18 mouse cellular contexts compared by ENCODE assay signal in the genomic region with DNA sequence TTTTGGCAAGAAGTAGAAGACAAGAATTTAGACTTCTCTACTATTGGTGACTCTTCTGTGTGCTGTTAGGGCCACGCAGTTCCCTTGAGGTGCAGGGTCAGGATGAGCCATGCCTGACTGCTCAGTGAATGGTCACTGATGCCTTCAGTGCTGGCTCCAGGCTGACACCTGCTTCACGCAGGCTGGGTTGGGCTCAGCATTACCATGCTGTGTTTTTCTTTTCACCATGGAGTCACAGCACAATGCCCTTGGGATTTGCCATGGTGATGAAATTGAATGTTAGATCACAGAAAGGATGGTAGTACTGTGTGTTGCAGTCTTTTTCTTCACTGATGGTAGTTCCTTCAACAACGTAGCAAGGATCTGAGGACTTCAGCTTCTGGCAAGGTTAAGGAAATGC.
DNase-seq lines count a peak whose midpoint lies in the region; ATAC-seq and TF ChIP-seq lines count a peak whose summit lies in the region.
"Had no signal": no experiment of that assay in that cellular context is flagged by ENCODE, and none has a peak within 500 bp of the region (broad histone marks: within the 10 kb centered on the region; RNA-seq: fewer than 3 reads in every experiment).

No protein-coding gene starts in this region.

- ATAC-seq in kidney, embryonic 15.5 days (replicated peaks; ENCODE audit: low FRiP score), result peak; percentile 84
- 0 out of 2 replicates have a peak, but pooled peaks have one; percentile 35 for ATAC-seq in neural tube, embryonic 12.5 days (ENCODE audit: low FRiP score, low read depth)
- ATAC-seq in neural tube, embryonic 15.5 days (ENCODE audit: low FRiP score), result no peak
- ATAC-seq: forebrain, embryonic 15.5 days had no signal

- DNase-seq in kidney, adult 2 months, result no peak
- DNase-seq in right cerebral cortex, postnatal 4 days, result no peak
- no peak for DNase-seq in lung, adult 2 months
- DNase-seq: cerebellum, adult 8-10 months; gastrocnemius, postnatal 14 days; kidney, postnatal 14 days; right cerebral cortex, postnatal 25 days had no signal

- peaks cover 18% of the 10 kb centered on the region for H3K4me1 ChIP-seq in kidney, embryonic 15.5 days
- H3K4me1 ChIP-seq in kidney, adult 2 months (ENCODE audit: control insufficient read depth, insufficient read depth, low read length), result no peaks in the 10 kb centered on the region
- H3K4me1 ChIP-seq in neural tube, embryonic 12.5 days, result peaks cover 22% of the 10 kb centered on the region
- peaks cover 14% of the 10 kb centered on the region; the same call in 1 of the 2 replicates for H3K4me1 ChIP-seq in neural tube, embryonic 15.5 days
- peaks cover 11% of the 10 kb centered on the region for H3K4me1 ChIP-seq in cortical plate, adult 2 months (ENCODE audit: control insufficient read depth, insufficient read depth, low read length)
- peaks cover 2% of the 10 kb centered on the region; the same call in 1 of the 2 replicates for H3K4me1 ChIP-seq in lung, adult 2 months (ENCODE audit: control insufficient read depth, insufficient read depth, low read length)
- H3K4me1 ChIP-seq: heart, embryonic 13.5 days had no signal

- WGBS in kidney, embryonic 15.5 days, result 49% methylated on average over 3 of the region's 3 CpGs
- 37% methylated on average over 3 of the region's 3 CpGs for WGBS in kidney, adult 2 months
- 54% methylated on average over 3 of the region's 3 CpGs for WGBS in neural tube, embryonic 12.5 days
- 38% methylated on average over 3 of the region's 3 CpGs for WGBS in neural tube, embryonic 15.5 days
- 83% methylated on average over 3 of the region's 3 CpGs for WGBS in lung, adult 2 months

- H3K27me3 ChIP-seq in kidney, embryonic 15.5 days, result no peaks in the 10 kb centered on the region
- no peaks in the 10 kb centered on the region for H3K27me3 ChIP-seq in kidney, adult 2 months (replicated peaks; ENCODE audit: control insufficient read depth, insufficient read depth, low read length)
- no peaks in the 10 kb centered on the region for H3K27me3 ChIP-seq in neural tube, embryonic 12.5 days (replicated peaks)
- no peaks in the 10 kb centered on the region for H3K27me3 ChIP-seq in neural tube, embryonic 15.5 days (replicated peaks)
- H3K27me3 ChIP-seq: embryonic facial prominence, embryonic 13.5 days; forebrain, embryonic 15.5 days; heart, embryonic 13.5 days; hindbrain, embryonic 12.5 days had no signal

- no peak overlapping the region for H3K4me3 ChIP-seq in kidney, embryonic 15.5 days (replicated peaks)
- no peak overlapping the region for H3K4me3 ChIP-seq in kidney, adult 2 months (ENCODE audit: insufficient read depth, low read depth, low read length)
- no peak overlapping the region for H3K4me3 ChIP-seq in neural tube, embryonic 12.5 days
- H3K4me3 ChIP-seq in neural tube, embryonic 15.5 days (replicated peaks), result no peak overlapping the region
- H3K4me3 ChIP-seq in cortical plate, adult 2 months (ENCODE audit: insufficient read depth, low read length), result no peak overlapping the region
- H3K4me3 ChIP-seq in lung, adult 2 months (replicated peaks; ENCODE audit: extremely low read depth, low read depth, low read length), result no peak overlapping the region
- H3K4me3 ChIP-seq: embryonic facial prominence, embryonic 13.5 days; forebrain, embryonic 15.5 days; heart, embryonic 13.5 days; hindbrain, embryonic 12.5 days had no signal

- no peak overlapping the region for H3K9ac ChIP-seq in kidney, embryonic 15.5 days
- H3K9ac ChIP-seq in neural tube, embryonic 12.5 days, result no peak overlapping the region
- no peak overlapping the region for H3K9ac ChIP-seq in neural tube, embryonic 15.5 days (replicated peaks)
- H3K9ac ChIP-seq: embryonic facial prominence, embryonic 13.5 days; forebrain, embryonic 15.5 days; heart, embryonic 13.5 days; hindbrain, embryonic 12.5 days; lung, embryonic 14.5 days had no signal

- no peak overlapping the region for H3K4me2 ChIP-seq in kidney, embryonic 15.5 days
- H3K4me2 ChIP-seq in neural tube, embryonic 12.5 days (replicated peaks), result no peak overlapping the region
- no peak overlapping the region for H3K4me2 ChIP-seq in neural tube, embryonic 15.5 days
- H3K4me2 ChIP-seq: embryonic facial prominence, embryonic 13.5 days; forebrain, embryonic 15.5 days; heart, embryonic 13.5 days; hindbrain, embryonic 12.5 days; lung, embryonic 14.5 days had no signal

- no peak for TF ChIP-seq POLR2A in kidney, adult 2 months (IDR thresholded peaks at IDR 0.05; ENCODE audit: low read depth, low read length)
- no peak for TF ChIP-seq POLR2A in cortical plate, adult 2 months (IDR thresholded peaks at IDR 0.05; ENCODE audit: extremely low read depth, insufficient read depth, low read length)
- no peak for TF ChIP-seq POLR2A in lung, adult 2 months (IDR thresholded peaks at IDR 0.05; ENCODE audit: borderline replicate concordance, extremely low read depth, low read depth, low read length)

- H3K36me3 ChIP-seq in kidney, embryonic 15.5 days, result no peaks in the 10 kb centered on the region
- no peaks in the 10 kb centered on the region for H3K36me3 ChIP-seq in kidney, adult 2 months (ENCODE audit: control insufficient read depth, insufficient read depth, low read length)
- no peaks in the 10 kb centered on the region for H3K36me3 ChIP-seq in neural tube, embryonic 12.5 days
- no peaks in the 10 kb centered on the region for H3K36me3 ChIP-seq in neural tube, embryonic 15.5 days
- H3K36me3 ChIP-seq: embryonic facial prominence, embryonic 13.5 days; forebrain, embryonic 15.5 days; G1E; heart, embryonic 13.5 days; hindbrain, embryonic 12.5 days had no signal

- TF ChIP-seq CTCF in kidney, adult 2 months (conservative IDR thresholded peaks at IDR 0.05; ENCODE audit: insufficient read depth, insufficient read length, low read depth, low read length), result no peak
- TF ChIP-seq CTCF in cortical plate, adult 2 months (IDR thresholded peaks at IDR 0.05; ENCODE audit: extremely low read depth, insufficient read depth, low read length), result no peak
- TF ChIP-seq CTCF in lung, adult 2 months (IDR thresholded peaks at IDR 0.05; ENCODE audit: insufficient read depth, low read length), result no peak

- H3K27ac ChIP-seq in kidney, embryonic 15.5 days, result 0 out of 2 replicates have a peak overlapping the region, but pooled peaks have one; percentile 18
- no peak overlapping the region for H3K27ac ChIP-seq in kidney, adult 2 months (ENCODE audit: insufficient read depth, low read depth, low read length)
- H3K27ac ChIP-seq in neural tube, embryonic 12.5 days, result no peak overlapping the region
- no peak overlapping the region for H3K27ac ChIP-seq in neural tube, embryonic 15.5 days (replicated peaks)
- H3K27ac ChIP-seq in cortical plate, adult 2 months (ENCODE audit: insufficient read depth, low read length), result 0 out of 2 replicates have a peak overlapping the region, but pooled peaks have one; percentile 83
- H3K27ac ChIP-seq: embryonic facial prominence, embryonic 13.5 days; forebrain, embryonic 15.5 days; heart, embryonic 13.5 days; hindbrain, embryonic 12.5 days; stomach, postnatal 0 days had no signal

- no peaks in the 10 kb centered on the region for H3K9me3 ChIP-seq in kidney, embryonic 15.5 days (replicated peaks)
- H3K9me3 ChIP-seq in neural tube, embryonic 12.5 days, result no peaks in the 10 kb centered on the region
- no peaks in the 10 kb centered on the region for H3K9me3 ChIP-seq in neural tube, embryonic 15.5 days (replicated peaks)
- H3K9me3 ChIP-seq: embryonic facial prominence, embryonic 13.5 days; forebrain, embryonic 15.5 days; G1E; heart, embryonic 13.5 days; hindbrain, embryonic 12.5 days had no signal

Comparison
In these comparisons a context has a peak if more than half of its experiments do, and no peak if none do; other contexts are left out.
1. H3K27ac ChIP-seq: peak in kidney, embryonic 15.5 days (single experiment) and cortical plate, adult 2 months (single experiment); none in kidney, adult 2 months (single experiment), neural tube, embryonic 12.5 days (single experiment) and neural tube, embryonic 15.5 days (single experiment).